ENCODE assay signal across 23 mouse cellular contexts in genomic region chr4:121179669-121180068, GRCm38 (mm10). TPM values are rescaled to one million over a fixed set of nuclear protein-coding genes. Genes with fewer than 3 reads are reported as not detected.
DNase-seq lines count a peak whose midpoint lies in the region; ATAC-seq and TF ChIP-seq lines count a peak whose summit lies in the region.
"Had no signal": no experiment of that assay in that cellular context is flagged by ENCODE, and none has a peak within 500 bp of the region (broad histone marks: within the 10 kb centered on the region; RNA-seq: fewer than 3 reads in every experiment).

No protein-coding gene starts in this region.

- peaks cover 18% of the 10 kb centered on the region for H3K4me1 ChIP-seq in heart, embryonic 13.5 days
- H3K4me1 ChIP-seq in heart, embryonic 15.5 days (replicated peaks) = peaks cover 5% of the 10 kb centered on the region; the same call in 1 of the 2 replicates
- H3K4me1 ChIP-seq in heart, embryonic 11.5 days (ENCODE audit: control insufficient read depth, insufficient read depth, low read length) = no peaks in the 10 kb centered on the region
- H3K4me1 ChIP-seq in heart, postnatal 0 days (ENCODE audit: control insufficient read depth, insufficient read depth) = 0 out of 2 replicates have a peak, but pooled peaks cover 9% of the 10 kb centered on the region
- no peaks in the 10 kb centered on the region for H3K4me1 ChIP-seq in heart, embryonic 12.5 days (replicated peaks)
- H3K4me1 ChIP-seq: embryonic facial prominence, embryonic 10.5 days; embryonic facial prominence, embryonic 12.5 days; forebrain, embryonic 13.5 days; forebrain, embryonic 15.5 days had no signal

- TF ChIP-seq EP300 in heart, postnatal 0 days (IDR thresholded peaks at IDR 0.05; ENCODE audit: low read depth) = no peak

- intact Hi-C loops in heart, postnatal 25 days (cut with DNase I) = no loop called here

- WGBS in heart, embryonic 13.5 days = 57% methylated on average over 3 of the region's 3 CpGs
- WGBS in heart, embryonic 15.5 days = 50% methylated on average over 3 of the region's 3 CpGs
- 69% methylated on average over 3 of the region's 3 CpGs for WGBS in heart, embryonic 11.5 days (ENCODE audit: insufficient replicate concordance)
- 41% methylated on average over 3 of the region's 3 CpGs for WGBS in heart, postnatal 0 days
- 55% methylated on average over 3 of the region's 3 CpGs for WGBS in heart, embryonic 12.5 days

- H3K4me3 ChIP-seq in heart, embryonic 13.5 days = no peak overlapping the region
- no peak overlapping the region for H3K4me3 ChIP-seq in heart, embryonic 15.5 days
- no peak overlapping the region for H3K4me3 ChIP-seq in heart, embryonic 11.5 days (ENCODE audit: low read depth, low read length)
- H3K4me3 ChIP-seq in heart, postnatal 0 days (ENCODE audit: low read depth, low read length) = no peak overlapping the region
- no peak overlapping the region for H3K4me3 ChIP-seq in heart, embryonic 12.5 days
- H3K4me3 ChIP-seq: embryonic facial prominence, embryonic 10.5 days; embryonic facial prominence, embryonic 12.5 days; forebrain, embryonic 13.5 days; forebrain, embryonic 15.5 days had no signal

- peaks cover 60% of the 10 kb centered on the region for H3K36me3 ChIP-seq in heart, embryonic 13.5 days
- H3K36me3 ChIP-seq in heart, embryonic 15.5 days = peaks cover 25% of the 10 kb centered on the region
- H3K36me3 ChIP-seq in heart, embryonic 11.5 days (ENCODE audit: control insufficient read depth, insufficient read depth, low read length) = peaks cover 6% of the 10 kb centered on the region
- H3K36me3 ChIP-seq in heart, postnatal 0 days (replicated peaks; ENCODE audit: control insufficient read depth, insufficient read depth, low read length) = peaks cover 20% of the 10 kb centered on the region
- peaks cover 28% of the 10 kb centered on the region for H3K36me3 ChIP-seq in heart, embryonic 12.5 days

- peak overlapping the region; percentile 14; the same call in 1 of the 2 replicates for H3K4me2 ChIP-seq in heart, embryonic 13.5 days
- H3K4me2 ChIP-seq in heart, embryonic 15.5 days = peak overlapping the region; percentile 13; the same call in 1 of the 2 replicates
- H3K4me2 ChIP-seq in heart, embryonic 11.5 days = no peak overlapping the region; the same call in 1 of the 2 replicates
- peak overlapping the region; percentile 4; the same call in 1 of the 2 replicates for H3K4me2 ChIP-seq in heart, postnatal 0 days (ENCODE audit: low read depth, low read length)
- no peak overlapping the region for H3K4me2 ChIP-seq in heart, embryonic 12.5 days
- H3K4me2 ChIP-seq: embryonic facial prominence, embryonic 12.5 days; forebrain, embryonic 13.5 days; forebrain, embryonic 15.5 days had no signal

- no peaks in the 10 kb centered on the region for H3K27me3 ChIP-seq in heart, embryonic 13.5 days (replicated peaks)
- no peaks in the 10 kb centered on the region for H3K27me3 ChIP-seq in heart, embryonic 15.5 days
- no peaks in the 10 kb centered on the region for H3K27me3 ChIP-seq in heart, embryonic 11.5 days (ENCODE audit: control insufficient read depth, insufficient read depth, low read length)
- H3K27me3 ChIP-seq in heart, postnatal 0 days (ENCODE audit: control insufficient read depth, insufficient read depth, low read length) = no peaks in the 10 kb centered on the region
- no peaks in the 10 kb centered on the region for H3K27me3 ChIP-seq in heart, embryonic 12.5 days (replicated peaks)
- H3K27me3 ChIP-seq: CH12.LX; embryonic facial prominence, embryonic 12.5 days; forebrain, embryonic 13.5 days; forebrain, embryonic 15.5 days; Patski had no signal

- no peak for DNase-seq in heart, postnatal 25 days (ENCODE audit: low spot score)
- peak; percentile 36 for DNase-seq in heart, postnatal 0 days (ENCODE audit: low spot score)
- DNase-seq: adrenal gland, adult 8-10 months; adrenal gland, postnatal 14 days; adrenal gland, postnatal 36 days; B cell, adult 2 months; cerebellum, adult 11-12 months; cerebellum, adult 2 months; cerebellum, adult 9-10 months; cerebellum, postnatal 10 days; cerebellum, postnatal 25 days had no signal

- ATAC-seq in heart, embryonic 13.5 days (ENCODE audit: extremely low read depth, insufficient number of reproducible peaks, low FRiP score, low TSS enrichment) = no peak
- no peak for ATAC-seq in heart, embryonic 15.5 days (replicated peaks; ENCODE audit: insufficient number of reproducible peaks, insufficient read depth, low FRiP score, low read depth)
- ATAC-seq in heart, embryonic 11.5 days (replicated peaks; ENCODE audit: insufficient number of reproducible peaks, low FRiP score, low TSS enrichment) = no peak
- ATAC-seq in heart, postnatal 0 days (ENCODE audit: insufficient read depth, low read depth) = peak; percentile 66; the same call in 1 of the 2 replicates
- ATAC-seq in heart, embryonic 12.5 days (ENCODE audit: insufficient number of reproducible peaks, low FRiP score) = no peak
- ATAC-seq: activated CD4-positive, CD25-positive, alpha-beta regulatory T cell, adult 4 months; CD4-positive, CD25-positive, alpha-beta regulatory T cell, adult 4 months; forebrain, embryonic 13.5 days; forebrain, embryonic 15.5 days; Patski had no signal

- peak overlapping the region; percentile 33; the same call in 1 of the 2 replicates for H3K27ac ChIP-seq in heart, embryonic 13.5 days (replicated peaks)
- H3K27ac ChIP-seq in heart, embryonic 15.5 days = peak overlapping the region; percentile 41; the same call in 1 of the 2 replicates
- H3K27ac ChIP-seq in heart, embryonic 11.5 days (ENCODE audit: low read depth, low read length) = no peak overlapping the region
- H3K27ac ChIP-seq in heart, postnatal 0 days (ENCODE audit: low read depth) = peak overlapping the region; percentile 64
- no peak overlapping the region for H3K27ac ChIP-seq in heart, embryonic 12.5 days (ENCODE audit: poor library complexity, severe bottlenecking)
- H3K27ac ChIP-seq: embryonic facial prominence, embryonic 10.5 days; embryonic facial prominence, embryonic 12.5 days; forebrain, embryonic 13.5 days; forebrain, embryonic 15.5 days had no signal

- H3K9me3 ChIP-seq in heart, embryonic 13.5 days = peaks cover 4% of the 10 kb centered on the region; the same call in 1 of the 2 replicates
- no peaks in the 10 kb centered on the region for H3K9me3 ChIP-seq in heart, embryonic 15.5 days (replicated peaks)
- H3K9me3 ChIP-seq in heart, embryonic 11.5 days (replicated peaks; ENCODE audit: control insufficient read depth, low read length) = no peaks in the 10 kb centered on the region
- H3K9me3 ChIP-seq in heart, postnatal 0 days (replicated peaks; ENCODE audit: control insufficient read depth, low read length) = peaks cover 7% of the 10 kb centered on the region; the same call in 1 of the 2 replicates
- H3K9me3 ChIP-seq in heart, embryonic 12.5 days (replicated peaks) = peaks cover 9% of the 10 kb centered on the region
- H3K9me3 ChIP-seq: embryonic facial prominence, embryonic 12.5 days; forebrain, embryonic 15.5 days had no signal

- H3K9ac ChIP-seq in heart, embryonic 13.5 days = no peak overlapping the region
- no peak overlapping the region for H3K9ac ChIP-seq in heart, embryonic 15.5 days
- H3K9ac ChIP-seq in heart, embryonic 11.5 days (ENCODE audit: low read depth, low read length) = no peak overlapping the region
- no peak overlapping the region for H3K9ac ChIP-seq in heart, postnatal 0 days (replicated peaks; ENCODE audit: low read depth, low read length)
- no peak overlapping the region for H3K9ac ChIP-seq in heart, embryonic 12.5 days
- H3K9ac ChIP-seq: embryonic facial prominence, embryonic 12.5 days; forebrain, embryonic 13.5 days; forebrain, embryonic 15.5 days had no signal

- no peak for TF ChIP-seq CTCF in heart, postnatal 0 days (IDR thresholded peaks at IDR 0.05; ENCODE audit: low read depth)

RNA-seq across cellular contexts. Expression of gene Rlf, which starts 35.2 kb away (rescaled TPM):
- 16.1 and 16.8 TPM in 2 replicates for polyA plus RNA-seq in heart, embryonic 13.5 days (2015; fragmentation: Nextera tagmentation; extraction: Ambion mirVana)
- 10 to 100 TPM in 1 of 2 experiments, 1 to 10 TPM in 1; 9.6 to 11.0 TPM for total RNA-seq in heart, postnatal 25 days (2021)
- 16.3 and 19.2 TPM in 2 replicates for polyA plus RNA-seq in heart, embryonic 15.5 days (2015; fragmentation: Nextera tagmentation; extraction: Ambion mirVana)
- 15.3 and 19.1 TPM in 2 replicates for polyA plus RNA-seq in heart, embryonic 11.5 days (2014; fragmentation: Nextera tagmentation; extraction: Ambion mirVana)
- 20.9 and 22.3 TPM in 2 replicates for total RNA-seq in heart, postnatal 0 days (2014; rRNA removed; ENCODE audit: low replicate concordance)
- 9.0 and 10.2 TPM in 2 replicates for polyA plus RNA-seq in heart, postnatal 0 days (2015; fragmentation: Nextera tagmentation; extraction: Ambion mirVana)
- 23.6 and 24.1 TPM in 2 replicates for polyA plus RNA-seq in heart, embryonic 12.5 days (2016; fragmentation: Nextera tagmentation; extraction: Ambion mirVana)

Comparison
In these comparisons a context has a peak if more than half of its experiments do, and no peak if none do; other contexts are left out.
1. H3K27ac ChIP-seq: peak in heart, embryonic 13.5 days (single experiment), heart, embryonic 15.5 days (single experiment) and heart, postnatal 0 days (single experiment); none in heart, embryonic 11.5 days (single experiment) and heart, embryonic 12.5 days (single experiment).
2. H3K4me2 ChIP-seq: peak in heart, embryonic 13.5 days (single experiment), heart, embryonic 15.5 days (single experiment) and heart, postnatal 0 days (single experiment); none in heart, embryonic 11.5 days (single experiment) and heart, embryonic 12.5 days (single experiment).